Mouse (Mus musculus): ENCODE data around the gene Nme4.

Nme4 gene

GRCm38 (mm10) chr17:26064916-26065315, 30.5 kb downstream of the Nme4 start:
- no peak for DNase-seq (ENCODE audit: low spot score)

- no peak for DNase-seq (ENCODE audit: low spot score)
Observed at GRCm38 (mm10) chr17:26057787-26058567, 37.4 kb downstream of the Nme4 start.

GRCm38 (mm10) chr17:26057278-26057677, 38.1 kb downstream of the Nme4 start:
- DNase-seq (ENCODE audit: low spot score): no peak

- DNase-seq (ENCODE audit: low spot score): peak; percentile 18
Observed at GRCm38 (mm10) chr17:26055164-26055563, 40.2 kb downstream of the Nme4 start.

GRCm38 (mm10) chr17:26054133-26054845, 41.1 kb downstream of the Nme4 start:
- no peak for DNase-seq (ENCODE audit: low spot score)

- no peak for DNase-seq (ENCODE audit: low spot score)
Observed at GRCm38 (mm10) chr17:26052706-26053105, 42.7 kb downstream of the Nme4 start.

- no peak for DNase-seq (ENCODE audit: low spot score)
Observed at GRCm38 (mm10) chr17:26052074-26052473, 43.3 kb downstream of the Nme4 start.

GRCm38 (mm10) chr17:26048118-26048517, 47.3 kb downstream of the Nme4 start:
- DNase-seq (ENCODE audit: low spot score): no peak

- no peak for DNase-seq (ENCODE audit: low spot score)
Observed at GRCm38 (mm10) chr17:26046253-26046997, 49.0 kb downstream of the Nme4 start.

- no peak for DNase-seq (ENCODE audit: low spot score)
Observed at GRCm38 (mm10) chr17:26045285-26045684, 50.1 kb downstream of the Nme4 start.

GRCm38 (mm10) chr17:26043249-26043636, 52.2 kb downstream of the Nme4 start:
- DNase-seq (ENCODE audit: low spot score): no peak

- no peak for DNase-seq (ENCODE audit: low spot score)
Observed at GRCm38 (mm10) chr17:26042599-26043248, 52.7 kb downstream of the Nme4 start.

All from retina, embryonic 14.5 days (tissue).